Mouse (Mus musculus): Measurements from ENCODE around the gene Nt5c2.

DNA sequence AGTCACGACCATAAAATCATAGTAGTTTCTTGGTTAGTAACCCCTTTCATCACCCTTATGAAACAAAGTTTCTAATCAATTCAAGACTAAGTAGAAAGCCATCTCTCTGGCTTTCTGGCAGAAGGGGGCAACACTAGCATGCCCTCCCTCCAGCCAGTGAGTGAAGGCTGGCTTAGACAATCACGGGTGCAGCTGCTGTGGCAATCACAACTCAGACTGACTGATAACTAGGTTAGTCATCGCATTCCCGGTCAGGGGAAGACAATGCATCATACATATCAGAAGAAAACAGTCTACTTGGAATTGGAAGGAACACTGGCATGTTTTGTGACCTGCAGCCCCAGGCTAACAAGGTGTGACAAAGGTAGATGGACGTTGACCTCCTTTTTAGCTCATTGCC is 115.1 kb downstream of the Nt5c2 start:
- TF ChIP-seq EP300 (IDR thresholded peaks at IDR 0.05; ENCODE audit: insufficient read depth, low read depth, low read length) (no peak), CTCF (IDR thresholded peaks at IDR 0.05; ENCODE audit: low read depth, low read length) (no peak)

All from ES-Bruce4 (cell line).